Mouse (Mus musculus) embryonic fibroblast, embryonic 13.5 days (primary cell): Measurements from ENCODE around the gene Zdhhc11. TPM values are rescaled to one million over a fixed set of nuclear protein-coding genes. Genes with fewer than 3 reads are reported as not detected.
"Not testable (repeated sequence)": the region's sequence is repeated elsewhere in the genome, so short reads cannot be mapped to it uniquely, and the experiment has no call there.

Experiments used
- H3K27ac ChIP-seq: 2 replicates; pipeline ENCODE4 v1.5.1; 2012; ENCODE audit warnings: low read length, control low read depth, inconsistent platforms; ENCODE audit not compliant: insufficient read depth
- H3K4me1 ChIP-seq: 2 replicates; pipeline ENCODE4 v1.6.1; 2011; ENCODE audit warnings: low read length; ENCODE audit not compliant: control insufficient read depth, insufficient read depth
- H3K4me3 ChIP-seq: 2 replicates; pipeline ENCODE4 v1.5.1; 2011; ENCODE audit warnings: mild to moderate bottlenecking, control low read depth, low read length; ENCODE audit not compliant: insufficient read depth
- CTCF ChIP-seq: IDR thresholded peaks from 2 replicates; pipeline ENCODE4 v1.5.1; 2011; ENCODE audit warnings: mild to moderate bottlenecking, control low read depth, low read length, moderate library complexity, borderline replicate concordance; ENCODE audit not compliant: insufficient read depth
- POLR2A ChIP-seq: IDR thresholded peaks from 2 replicates; pipeline ENCODE4 v1.6.1; 2011; ENCODE audit warnings: low read depth, mild to moderate bottlenecking, control low read depth, low read length, moderate library complexity
- polyA plus RNA-seq: library from polyadenylated mRNA; stranded (reverse); fragments of >200 nt; gene quantifications from 2 replicates; pipeline ENCODE4 v1.2.4, GENCODE M21; 2011; ENCODE audit warnings: low read depth; ENCODE audit not compliant: missing spikeins, insufficient read length

Gene Zdhhc11
- polyA plus RNA-seq, 1 experiment = not detected

DNA sequence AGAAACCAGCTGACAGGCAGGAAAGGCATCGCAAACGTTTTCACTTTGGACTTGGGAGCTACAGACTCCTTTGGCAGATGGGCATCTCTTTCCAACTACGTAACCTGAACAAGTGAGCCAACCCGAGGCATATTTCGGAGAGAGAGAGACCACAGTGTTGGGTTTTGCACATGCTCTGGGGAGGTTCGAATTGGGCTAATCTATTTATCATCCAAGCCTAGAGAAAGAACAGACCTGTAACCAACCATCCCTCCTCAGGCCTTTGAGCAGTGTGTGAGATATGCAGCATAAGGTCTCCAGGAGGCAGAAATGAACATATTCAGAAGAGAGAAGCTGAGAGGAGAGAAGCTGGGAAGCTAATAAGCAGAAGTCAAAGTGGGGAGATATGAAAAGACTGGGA lies 37.3 kb downstream of the Zdhhc11 start:
- Histone ChIP-seq H3K4me1 (no peaks in the 10 kb centered on the region), H3K4me3 (no peak overlapping the region), H3K27ac (no peak overlapping the region)
- TF ChIP-seq POLR2A (no peak), CTCF (no peak)

DNA sequence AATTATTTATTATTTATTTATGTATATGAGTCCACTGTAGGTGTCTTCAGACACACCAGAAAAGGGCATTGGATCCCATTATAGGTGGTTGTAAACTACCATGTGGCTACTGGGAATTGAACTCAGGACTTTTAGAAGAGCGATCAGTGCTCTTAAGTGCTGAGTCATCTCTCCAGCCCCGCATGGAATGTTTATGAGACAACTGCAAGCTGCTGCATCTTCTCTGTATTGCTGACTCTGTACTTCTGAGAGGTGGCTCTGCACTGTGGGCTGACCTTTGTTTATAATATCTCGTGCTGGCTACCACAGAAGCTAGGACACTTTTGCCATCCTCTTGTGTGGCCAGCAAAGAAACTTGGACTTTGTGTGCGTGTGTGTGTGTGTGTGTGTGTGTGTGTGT lies 37.8 kb downstream of the Zdhhc11 start:
- Histone ChIP-seq H3K27ac (no peak overlapping the region), H3K4me1 (no peaks in the 10 kb centered on the region), H3K4me3 (no peak overlapping the region)
- TF ChIP-seq POLR2A (no peak), CTCF (no peak)

DNA sequence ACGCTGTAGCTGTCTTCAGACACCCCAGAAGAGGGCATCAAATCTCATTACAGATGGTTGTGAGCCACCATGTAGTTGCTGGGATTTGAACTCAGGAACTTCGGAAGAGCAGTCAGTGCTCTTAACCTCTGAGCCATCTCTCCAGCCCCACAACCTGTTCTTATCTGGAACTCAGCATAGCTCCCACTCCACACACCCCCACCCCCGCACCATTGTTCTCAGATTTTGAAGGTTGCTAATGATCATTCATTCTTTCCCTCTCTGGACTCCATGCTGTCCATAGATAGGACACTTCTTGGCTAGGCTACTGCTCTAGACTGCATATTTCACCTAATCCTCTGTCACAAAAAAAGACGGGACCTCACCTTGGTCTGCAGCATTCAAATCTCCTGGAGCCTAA lies 43.2 kb downstream of the Zdhhc11 start:
- H3K4me3 ChIP-seq, H3K4me1 ChIP-seq, H3K27ac ChIP-seq: not testable (repeated sequence)

GRCm38 (mm10) chr13:74008216-74008615 lies 44.6 kb downstream of the Zdhhc11 start:
- H3K4me3 ChIP-seq, H3K4me1 ChIP-seq, H3K27ac ChIP-seq: not testable (repeated sequence)

GRCm38 (mm10) chr13:74008948-74009718 lies 45.5 kb downstream of the Zdhhc11 start, which contains the start of gene Tppp:
Tppp (plus strand) TSS chr13:74009407.
- TF ChIP-seq CTCF (no peak), POLR2A (peak; percentile 31; the same call in 1 of the 2 replicates)

DNA sequence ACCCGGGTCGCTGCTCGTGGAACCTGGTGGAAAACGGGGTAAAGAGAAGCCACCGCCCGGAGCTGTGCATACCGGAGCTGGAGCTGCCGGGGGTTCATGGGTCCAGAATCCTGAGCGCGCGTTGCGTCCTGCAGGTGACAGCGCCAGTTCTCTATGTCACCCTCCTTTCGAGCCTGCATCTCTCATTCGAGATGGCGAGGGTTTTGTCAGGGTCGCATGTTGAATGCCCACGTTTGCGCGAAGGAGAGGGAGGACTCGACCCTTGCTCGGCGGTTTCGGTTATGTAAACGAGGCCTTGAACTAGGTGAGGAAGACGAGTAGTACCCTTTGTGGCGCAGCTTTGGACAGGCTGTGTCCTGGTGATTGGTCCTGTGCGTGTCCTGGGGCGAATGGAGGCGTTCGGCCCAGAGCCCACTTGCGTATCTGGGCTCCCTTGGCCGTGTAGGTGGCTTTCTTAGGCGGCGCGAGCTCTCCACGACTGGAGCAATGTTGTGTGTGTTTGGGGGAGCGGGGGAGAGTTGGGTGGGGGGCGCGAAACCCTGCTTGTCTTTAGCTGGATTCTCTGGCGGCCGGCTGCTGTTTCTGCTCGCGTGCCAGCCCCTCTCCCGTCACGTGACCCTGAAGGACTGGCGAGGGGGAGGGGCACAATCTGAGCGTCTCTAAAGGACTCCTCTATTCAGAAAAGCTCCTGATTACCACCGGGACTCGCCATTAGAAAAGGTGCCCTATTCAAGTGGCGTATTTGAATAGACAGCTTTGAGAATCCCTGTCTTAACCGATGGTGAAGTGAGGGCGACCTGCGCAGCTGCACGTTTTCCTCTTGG lies 46.4 kb downstream of the Zdhhc11 start:
- no peak for TF ChIP-seq POLR2A
- no peak for TF ChIP-seq CTCF
- peak overlapping the region; percentile 39 for H3K4me3 ChIP-seq
- H3K4me1 ChIP-seq = no peaks in the 10 kb centered on the region
- H3K27ac ChIP-seq = no peak overlapping the region

More at GRCm38 (mm10) chr13:74008948-74009718, 45.5 kb downstream of the Zdhhc11 start, which contains the start of gene Tppp:
- H3K4me3 ChIP-seq = peak within 1 kb of the TSS; percentile 39
- no peaks in the 10 kb centered on the region for H3K4me1 ChIP-seq
- no peak within 1 kb of the TSS for H3K27ac ChIP-seq

DNA sequence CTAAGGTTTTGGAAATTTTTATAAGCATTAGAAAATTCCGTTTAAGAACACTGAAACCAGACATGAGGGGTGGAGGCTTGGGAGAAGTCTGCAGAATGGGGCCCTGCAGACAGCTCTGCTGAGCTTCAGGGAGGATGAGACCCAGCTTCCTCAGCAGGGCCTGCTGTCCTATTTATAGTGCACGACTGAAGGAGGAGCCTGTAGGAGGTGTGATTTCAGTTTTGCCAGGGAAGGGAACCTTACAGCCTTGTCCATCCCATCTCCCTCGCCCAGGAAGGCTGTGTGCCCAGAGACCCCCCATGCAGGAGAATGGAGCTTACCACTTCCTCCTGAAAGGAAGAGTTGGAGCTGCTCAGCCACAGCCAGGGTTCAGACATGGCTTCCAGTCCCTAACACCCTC lies 47.0 kb downstream of the Zdhhc11 start:
- Histone ChIP-seq H3K27ac (no peak overlapping the region), H3K4me1 (no peaks in the 10 kb centered on the region), H3K4me3 (no peak overlapping the region)
- TF ChIP-seq POLR2A = no peak
- no peak for TF ChIP-seq CTCF

DNA sequence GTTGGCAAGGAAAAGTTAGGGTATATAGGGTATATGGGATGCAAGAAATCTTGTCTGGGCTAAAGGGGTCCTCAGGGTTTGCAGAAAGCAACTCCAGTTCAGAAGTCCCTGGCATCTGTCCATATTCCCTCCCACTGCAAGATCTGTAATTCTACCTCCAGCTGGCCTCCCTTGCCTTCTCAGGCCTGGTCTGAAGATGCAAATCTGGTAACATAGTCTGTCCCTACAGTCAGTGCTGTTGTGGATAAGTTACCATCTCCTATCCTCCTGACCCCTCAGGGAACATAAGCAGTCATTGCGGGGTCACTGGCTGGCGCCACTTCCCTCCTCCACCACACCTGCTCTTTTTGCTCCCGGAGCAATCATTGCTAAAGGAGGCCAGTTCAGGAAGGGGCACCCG lies 52.3 kb downstream of the Zdhhc11 start:
- TF ChIP-seq POLR2A = no peak
- TF ChIP-seq CTCF = no peak
- Histone ChIP-seq H3K4me1 (no peaks in the 10 kb centered on the region), H3K4me3 (no peak overlapping the region), H3K27ac (no peak overlapping the region)

GRCm38 (mm10) chr13:74017426-74017825 lies 53.8 kb downstream of the Zdhhc11 start:
- no peaks in the 10 kb centered on the region for H3K4me1 ChIP-seq
- TF ChIP-seq POLR2A (no peak), CTCF (no peak)
- no peak overlapping the region for H3K4me3 ChIP-seq
- H3K27ac ChIP-seq = no peak overlapping the region

GRCm38 (mm10) chr13:74019006-74019405 lies 55.4 kb downstream of the Zdhhc11 start:
- not testable (repeated sequence) for H3K4me1 ChIP-seq, H3K4me3 ChIP-seq, H3K27ac ChIP-seq
